Mouse (Mus musculus) myocyte (in vitro differentiated cells): ENCODE measurements around the gene Ctsh.

Experiments
- E2F4 ChIP-seq: IDR thresholded peaks from one replicate; pipeline ENCODE4 v1.6.1; 2011; ENCODE audit warnings: mild to moderate bottlenecking, control low read depth, moderate library complexity; ENCODE audit not compliant: insufficient read depth
- MAX ChIP-seq: IDR thresholded peaks from one replicate; pipeline ENCODE4 v1.6.1; 2011; ENCODE audit warnings: low read depth, mild to moderate bottlenecking, control low read depth
- POLR2A ChIP-seq: IDR thresholded peaks from one replicate; pipeline ENCODE4 v1.6.1; 2011; ENCODE audit warnings: low read depth, mild to moderate bottlenecking, control low read depth, moderate library complexity; ENCODE audit not compliant: insufficient read length
- POLR2AphosphoS2 ChIP-seq: IDR thresholded peaks from one replicate; pipeline ENCODE4 v1.6.1; 2011; ENCODE audit warnings: low read depth, control low read depth; ENCODE audit not compliant: insufficient read length
- USF1 ChIP-seq: IDR thresholded peaks from one replicate; pipeline ENCODE4 v1.6.1; 2011; ENCODE audit warnings: low read depth, mild to moderate bottlenecking, control low read depth, moderate library complexity

DNA sequence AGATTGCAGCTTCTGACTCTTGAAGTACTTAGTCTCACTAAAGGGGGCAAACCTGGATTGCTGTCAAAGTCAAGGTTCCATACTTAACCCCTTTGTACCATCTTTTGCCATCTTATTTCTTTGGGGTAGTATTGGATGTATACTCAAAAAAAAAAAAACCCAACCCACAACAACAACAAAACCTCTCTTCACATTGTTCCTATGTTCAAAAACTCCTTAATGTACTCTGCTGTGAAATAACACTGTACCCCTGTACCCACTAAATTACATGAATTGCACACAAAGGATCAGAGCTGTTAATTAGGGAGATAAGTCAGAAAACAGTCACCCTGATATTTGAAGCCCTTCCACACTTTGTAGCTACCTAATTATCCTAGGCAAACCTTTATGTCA, 61.4 kb downstream of the Ctsh start:
- TF ChIP-seq POLR2AphosphoS2 = no peak
- no peak for TF ChIP-seq USF1
- TF ChIP-seq E2F4 = no peak
- TF ChIP-seq POLR2A = no peak
- TF ChIP-seq MAX = no peak
